Mouse (Mus musculus) CH12.LX (cell line): ENCODE data around the gene Lmod2. TPM values are rescaled to one million over a fixed set of nuclear protein-coding genes. Genes with fewer than 3 reads are reported as not detected.

Experiments
- DNase-seq: peaks from one replicate; pipeline ENCODE4 v3.0.0-alpha.2; 2013; ENCODE audit errors: extremely low read depth
- H3K27ac ChIP-seq: 2 replicates; pipeline ENCODE4 v1.5.1; 2012; ENCODE audit warnings: low read depth, mild to moderate bottlenecking, control low read depth, moderate library complexity; ENCODE audit not compliant: insufficient read depth
- H3K27me3 ChIP-seq: replicated peaks from 2 replicates; pipeline ENCODE3; 2012; ENCODE audit warnings: inconsistent platforms
- H3K36me3 ChIP-seq, 2 experiments: replicated peaks in 1 of 2; 2 replicates each; pipeline versions ENCODE3 to v1.6.1; 2012; ENCODE audit warnings: inconsistent platforms in 1 of 2, low read length in 1 of 2, mild to moderate bottlenecking in 1 of 2, mixed read lengths in 1 of 2, moderate library complexity in 1 of 2; ENCODE audit not compliant: control insufficient read depth in 1 of 2, insufficient read depth in 1 of 2
- H3K4me1 ChIP-seq, 2 experiments: 2 replicates each; pipeline ENCODE4 v1.6.1; 2012; ENCODE audit warnings: inconsistent platforms in 1 of 2, moderate library complexity in 1 of 2; ENCODE audit not compliant: insufficient read depth in 2 of 2, control insufficient read depth in 1 of 2
- H3K4me2 ChIP-seq: 2 replicates; pipeline ENCODE4 v1.6.1; 2012; ENCODE audit warnings: low read depth, mild to moderate bottlenecking, control low read depth; ENCODE audit not compliant: poor library complexity, insufficient read depth, severe bottlenecking
- H3K4me3 ChIP-seq, 3 experiments: fragments of 150-350 bp in 1 of 3; sonication (generic) in 1 of 3; replicated peaks in 1 of 3; 2 replicates each; pipeline versions ENCODE3 to v1.5.1; 2011 to 2012; ENCODE audit warnings: low read depth in 2 of 3, low read length in 2 of 3, mild to moderate bottlenecking in 2 of 3, moderate library complexity in 2 of 3, control low read depth in 1 of 3, improper control_type of control experiment in 1 of 3, inconsistent platforms in 1 of 3, mixed read lengths in 1 of 3; ENCODE audit not compliant: poor library complexity in 1 of 3
- H3K79me2 ChIP-seq: replicated peaks from 2 replicates; pipeline ENCODE4 v1.6.1; 2012; ENCODE audit warnings: mild to moderate bottlenecking, moderate library complexity; ENCODE audit not compliant: control insufficient read depth, poor library complexity, insufficient read depth, severe bottlenecking; ENCODE audit errors: extremely low read depth
- H3K9ac ChIP-seq: 2 replicates; pipeline ENCODE4 v1.6.1; 2012; ENCODE audit warnings: low read depth, mild to moderate bottlenecking, control low read depth, moderate library complexity; ENCODE audit not compliant: insufficient read depth
- H3K9me3 ChIP-seq: replicated peaks from 2 replicates; pipeline ENCODE3; 2012; ENCODE audit warnings: low read length, inconsistent platforms, mixed read lengths
- BHLHE40 ChIP-seq: IDR thresholded peaks from 2 replicates; pipeline ENCODE4 v1.6.1; 2011; ENCODE audit warnings: mild to moderate bottlenecking, low read depth, low read length, improper control_type of control experiment
- CHD1 ChIP-seq: IDR thresholded peaks from 2 replicates; pipeline ENCODE4 v1.6.1; 2012; ENCODE audit warnings: low read depth, low read length, improper control_type of control experiment, inconsistent platforms
- E2F4 ChIP-seq: IDR thresholded peaks from 2 replicates; pipeline ENCODE4 v1.6.1; 2011; ENCODE audit warnings: low read depth, low read length, improper control_type of control experiment; ENCODE audit not compliant: insufficient replicate concordance
- EP300 ChIP-seq: IDR thresholded peaks from 2 replicates; pipeline ENCODE4 v1.6.1; 2011; ENCODE audit warnings: low read length, improper control_type of control experiment
- HCFC1 ChIP-seq: IDR thresholded peaks from 2 replicates; pipeline ENCODE4 v1.6.1; 2012; ENCODE audit warnings: low read depth, mild to moderate bottlenecking, inconsistent platforms, low read length, improper control_type of control experiment
- IRF4 ChIP-seq: IDR thresholded peaks from 2 replicates; pipeline ENCODE4 v1.6.1; 2014; ENCODE audit warnings: low read depth, mild to moderate bottlenecking, inconsistent platforms, low read length, improper control_type of control experiment
- JUN ChIP-seq: IDR thresholded peaks from 2 replicates; pipeline ENCODE4 v1.6.1; 2011; ENCODE audit warnings: low read depth, mild to moderate bottlenecking, low read length, improper control_type of control experiment, moderate library complexity; ENCODE audit not compliant: insufficient read depth
- MAFK ChIP-seq: IDR thresholded peaks from 2 replicates; pipeline ENCODE4 v1.6.1; 2011; ENCODE audit warnings: low read length, improper control_type of control experiment; ENCODE audit not compliant: insufficient replicate concordance
- MAZ ChIP-seq: IDR thresholded peaks from 2 replicates; pipeline ENCODE4 v1.6.1; 2012; ENCODE audit warnings: low read depth, mild to moderate bottlenecking, inconsistent platforms, low read length, improper control_type of control experiment, moderate library complexity
- MEF2A ChIP-seq: IDR thresholded peaks from 2 replicates; pipeline ENCODE4 v1.6.1; 2014; ENCODE audit warnings: low read depth, mild to moderate bottlenecking, inconsistent platforms, low read length, improper control_type of control experiment, borderline replicate concordance
- MXI1 ChIP-seq: IDR thresholded peaks from 2 replicates; pipeline ENCODE4 v1.6.1; 2011; ENCODE audit warnings: mild to moderate bottlenecking, low read depth, low read length, improper control_type of control experiment
- MYC ChIP-seq: IDR thresholded peaks from 2 replicates; pipeline ENCODE4 v1.6.1; 2011; ENCODE audit warnings: low read depth, mild to moderate bottlenecking, improper control_type of control experiment, low read length
- NELFE ChIP-seq: IDR thresholded peaks from 2 replicates; pipeline ENCODE4 v1.6.1; 2011; ENCODE audit warnings: low read depth, low read length, improper control_type of control experiment
- NRF1 ChIP-seq: IDR thresholded peaks from 2 replicates; pipeline ENCODE4 v1.6.1; 2014; ENCODE audit warnings: low read depth, mild to moderate bottlenecking, inconsistent platforms, low read length, improper control_type of control experiment, moderate library complexity
- POLR2A ChIP-seq: IDR thresholded peaks from 2 replicates; pipeline ENCODE4 v1.6.1; 2011; ENCODE audit warnings: low read depth, mild to moderate bottlenecking, improper control_type of control experiment, low read length
- POLR2AphosphoS2 ChIP-seq: IDR thresholded peaks from 2 replicates; pipeline ENCODE4 v1.6.1; 2011; ENCODE audit warnings: low read depth, low read length, improper control_type of control experiment
- SIN3A ChIP-seq: IDR thresholded peaks from 2 replicates; pipeline ENCODE4 v1.6.1; 2012; ENCODE audit warnings: low read length, improper control_type of control experiment, inconsistent platforms
- TBP ChIP-seq: conservative IDR thresholded peaks from 2 replicates; pipeline ENCODE4 v1.6.1; 2011; ENCODE audit warnings: low read depth, low read length, improper control_type of control experiment
- TCF12 ChIP-seq: IDR thresholded peaks from 2 replicates; pipeline ENCODE4 v1.6.1; 2014; ENCODE audit warnings: low read depth, mild to moderate bottlenecking, inconsistent platforms, low read length, improper control_type of control experiment
- UBTF ChIP-seq: IDR thresholded peaks from 2 replicates; pipeline ENCODE4 v1.6.1; 2012; ENCODE audit warnings: low read depth, mild to moderate bottlenecking, inconsistent platforms, low read length, improper control_type of control experiment, moderate library complexity
- USF2 ChIP-seq: conservative IDR thresholded peaks from 2 replicates; pipeline ENCODE4 v1.6.1; 2011; ENCODE audit warnings: low read depth, low read length, improper control_type of control experiment
- ZC3H11A ChIP-seq: IDR thresholded peaks from 2 replicates; pipeline ENCODE4 v1.6.1; 2012; ENCODE audit warnings: low read depth, mild to moderate bottlenecking, inconsistent platforms, low read length, improper control_type of control experiment
- ZNF384 ChIP-seq: IDR thresholded peaks from 2 replicates; pipeline ENCODE4 v1.6.1; 2012; ENCODE audit warnings: low read depth, low read length, improper control_type of control experiment, inconsistent platforms
- dilution Hi-C: fragments of 300-500 bp; cut with MboI; formaldehyde crosslinking; loops from 2 replicates; pipeline ENCODE4 v1.14.3; 2020; ENCODE audit warnings: low sequenced_read_pairs; ENCODE audit not compliant: extremely low pct_unique_long_range_greater_than_20kb, extremely low pct_ligation_motif_present
- in situ Hi-C: fragments of 300-500 bp; cut with MboI; formaldehyde crosslinking; loops from 3 replicates; pipeline ENCODE4 v1.14.3; 2019; ENCODE audit warnings: low sequenced_read_pairs, low pct_ligation_motif_present, low pct_unique_long_range_greater_than_20kb, mixed read lengths
- polyA plus RNA-seq: library from polyadenylated mRNA; unstranded; fragments of >175 nt; gene quantifications from 2 replicates; pipeline ENCODE4 v1.2.1, GENCODE M21; 2012; ENCODE audit warnings: low read depth; ENCODE audit not compliant: insufficient read length
- total RNA-seq, 2 experiments: library from RNA; depleted of rRNA; stranded (reverse); fragments of 300-350 nt in 1 of 2; fragments of >200 nt in 1 of 2; gene quantifications; 2 replicates each; pipeline ENCODE4 v1.2.3; 2012 to 2014

The Lmod2 gene
- total and polyA plus RNA-seq, 3 experiments = not detected

DNA sequence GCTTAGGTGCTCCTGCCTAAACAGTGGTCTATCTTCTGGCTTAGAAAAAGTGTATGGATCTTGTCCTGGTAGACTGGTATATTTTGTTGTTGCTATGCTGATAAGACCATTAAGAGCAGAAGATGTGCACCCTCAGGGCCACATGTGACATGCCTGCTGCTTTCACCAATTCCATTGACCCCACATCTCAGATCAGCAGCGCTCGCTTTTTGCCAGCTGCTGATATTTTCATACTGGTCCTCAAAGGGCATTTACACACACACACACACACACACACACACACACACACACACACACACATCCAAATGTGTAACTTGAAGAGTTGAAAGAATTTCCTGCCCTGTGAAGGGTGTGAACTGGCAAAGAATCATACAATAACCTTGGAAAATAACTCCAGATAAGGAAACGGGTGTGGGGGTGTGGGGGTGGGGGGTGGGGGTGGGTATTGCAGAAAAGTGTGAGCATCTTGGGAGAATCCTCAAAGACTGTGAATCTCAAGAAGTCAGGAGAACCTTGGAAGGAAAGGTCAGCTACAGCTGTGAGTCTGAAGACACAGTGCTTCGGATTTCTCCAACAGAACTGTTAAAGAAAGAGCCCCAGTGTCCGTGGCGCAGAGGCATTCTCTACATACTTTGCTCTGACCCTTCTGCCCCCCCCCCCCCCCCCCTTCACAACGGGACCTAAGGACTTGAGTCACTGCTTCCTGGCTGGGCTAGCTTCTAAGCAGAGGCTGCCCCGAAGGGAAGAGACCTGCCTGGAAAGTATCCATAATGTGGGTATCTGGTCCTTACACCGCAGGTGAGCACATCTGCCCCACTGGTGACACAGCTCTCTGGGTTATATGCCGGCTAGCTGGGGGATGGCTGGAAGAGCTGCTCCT is 11.9 kb upstream of the Lmod2 start:
- no peak for DNase-seq
- Histone ChIP-seq H3K36me3 (no peaks in the 10 kb centered on the region), H3K27me3 (no peaks in the 10 kb centered on the region), H3K9ac (no peak overlapping the region), H3K4me3 (no peak overlapping the region), H3K9me3 (no peaks in the 10 kb centered on the region), H3K4me2 (no peak overlapping the region), H3K4me1 (peaks cover 0 to 8% of the 10 kb centered on the region in 2 experiments; a peak in 1 of 4 replicates), H3K79me2 (no peaks in the 10 kb centered on the region), H3K27ac (no peak overlapping the region)
- in situ Hi-C loops = no loop called here
- TF ChIP-seq POLR2A (no peak), USF2 (no peak), CHD1 (no peak), HCFC1 (no peak), ZC3H11A (no peak), MAFK (no peak), IRF4 (no peak), POLR2AphosphoS2 (no peak), TBP (no peak), EP300 (no peak), ZNF384 (no peak), E2F4 (no peak), MEF2A (no peak), SIN3A (no peak), JUN (no peak), NELFE (no peak), TCF12 (no peak), UBTF (no peak), NRF1 (no peak)
- dilution Hi-C loops = no loop called here

GRCm38 (mm10) chr6:24586885-24587284 is 10.7 kb upstream of the Lmod2 start:
- TF ChIP-seq TCF12 (no peak), IRF4 (no peak), MYC (no peak), TBP (no peak), POLR2A (no peak), BHLHE40 (no peak), NELFE (no peak), MXI1 (no peak), MAZ (no peak)
- TF ChIP-seq, all 38 proteins: peak for 0
- Histone ChIP-seq H3K36me3 (no peaks in the 10 kb centered on the region), H3K9ac (no peak overlapping the region), H3K27ac (no peak overlapping the region), H3K4me2 (no peak overlapping the region), H3K9me3 (no peaks in the 10 kb centered on the region), H3K79me2 (no peaks in the 10 kb centered on the region), H3K4me1 (peaks cover 0 to 8% of the 10 kb centered on the region in 2 experiments; a peak in 1 of 4 replicates), H3K27me3 (no peaks in the 10 kb centered on the region), H3K4me3 (no peak overlapping the region)
- dilution Hi-C loops = no loop called here
- peak; percentile 11 for DNase-seq
- in situ Hi-C loops = no loop called here
